In genomic region chr3:85145568-85145967, GRCm38 (mm10) we compare ENCODE assay signal across 8 mouse cellular contexts.
A peak's percentile ranks its signal among the peaks of the same experiment; 100 is the strongest.
DNase-seq lines count a peak whose midpoint lies in the region.

No protein-coding gene starts in this region.

- intact Hi-C loops in heart, postnatal 10 days (cut with DNase I): no loop called here

- DNase-seq in heart, postnatal 10 days: peak; percentile 26 to 53
- DNase-seq in heart, adult 9 months (ENCODE audit: low spot score in 2 of 2): no peak
- peak; percentile 5 for DNase-seq in ovary, postnatal 14 days (ENCODE audit: low spot score)
- no peak for DNase-seq in ovary, postnatal 10 days (ENCODE audit: low spot score)
- DNase-seq in embryo, embryonic 9.5 days (ENCODE audit: extremely low spot score): peak; percentile 39
- DNase-seq in yolk sac, embryonic 10.5 days (ENCODE audit: low spot score): peak; percentile 15
- DNase-seq in spleen, adult 18-20 months: no peak
- no peak for DNase-seq in right cerebral cortex, postnatal 4 days

Comparison
In these comparisons a context has a peak if more than half of its experiments do, and no peak if none do; other contexts are left out.
1. DNase-seq: peak in heart, postnatal 10 days (2 of 2), ovary, postnatal 14 days (single experiment), embryo, embryonic 9.5 days (single experiment) and yolk sac, embryonic 10.5 days (single experiment); none in heart, adult 9 months (0 of 2), ovary, postnatal 10 days (single experiment), spleen, adult 18-20 months (0 of 2) and right cerebral cortex, postnatal 4 days (single experiment).